Mouse (Mus musculus): ENCODE measurements around the gene Itln1.

DNA sequence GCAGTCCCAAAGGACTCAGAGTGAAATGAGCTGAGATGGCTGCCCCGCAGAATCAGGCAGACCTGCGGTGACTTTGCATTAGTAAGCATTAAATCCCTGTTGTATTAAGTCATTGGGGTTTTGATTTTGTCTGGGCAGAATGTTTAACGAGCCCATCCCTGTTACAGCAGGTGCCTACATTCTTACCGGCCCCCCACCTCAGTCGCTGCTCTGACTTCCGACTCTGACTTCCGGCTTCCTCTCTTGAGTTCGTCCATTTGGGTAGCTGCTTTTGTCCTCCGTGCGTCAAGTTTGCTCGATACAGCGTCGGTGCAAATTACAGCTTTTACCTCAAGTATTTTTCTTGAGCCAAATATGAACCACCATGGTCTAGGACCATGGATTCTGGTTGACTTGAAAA lies 40.9 kb downstream of the Itln1 start:
- TF ChIP-seq CTCF (IDR thresholded peaks at IDR 0.05; ENCODE audit: control insufficient read depth, insufficient read depth, low read length) (no peak), POLR2A (IDR thresholded peaks at IDR 0.05; ENCODE audit: borderline replicate concordance, control insufficient read depth, low read depth, low read length) (no peak)

Data from bone marrow, adult 2 months (tissue).